ENCODE assay signal across 18 mouse cellular contexts in genomic region chr19:47645583-47645982, GRCm38 (mm10). TPM values are rescaled to one million over a fixed set of nuclear protein-coding genes. Genes with fewer than 3 reads are reported as not detected.
DNase-seq lines count a peak whose midpoint lies in the region; ATAC-seq and TF ChIP-seq lines count a peak whose summit lies in the region.
"Had no signal": no experiment of that assay in that cellular context is flagged by ENCODE, and none has a peak within 500 bp of the region (broad histone marks: within the 10 kb centered on the region; RNA-seq: fewer than 3 reads in every experiment).

No protein-coding gene starts in this region.

- H3K4me1 ChIP-seq in forebrain, embryonic 10.5 days: peaks cover 8% of the 10 kb centered on the region; the same call in 1 of the 2 replicates
- no peaks in the 10 kb centered on the region for H3K4me1 ChIP-seq in forebrain, embryonic 16.5 days (replicated peaks; ENCODE audit: control insufficient read depth, insufficient read depth, low read length)
- H3K4me1 ChIP-seq in heart, postnatal 0 days (ENCODE audit: control insufficient read depth, insufficient read depth): 0 out of 2 replicates have a peak, but pooled peaks cover 5% of the 10 kb centered on the region
- H3K4me1 ChIP-seq: hindbrain, embryonic 12.5 days had no signal

- H3K4me2 ChIP-seq in forebrain, embryonic 16.5 days (ENCODE audit: low read length): no peak overlapping the region
- H3K4me2 ChIP-seq in heart, postnatal 0 days (ENCODE audit: low read depth, low read length): no peak overlapping the region
- H3K4me2 ChIP-seq: hindbrain, embryonic 12.5 days had no signal

- DNase-seq in forebrain, embryonic 10.5 days (ENCODE audit: extremely low spot score, low spot score): no peak
- peak; percentile 29 for DNase-seq in left cerebral cortex, adult 11 months (ENCODE audit: low spot score)
- DNase-seq in left cerebral cortex, postnatal 10 days (ENCODE audit: extremely low spot score in 1 of 2, low spot score in 2 of 2): no peak
- peak; percentile 55 for DNase-seq in brain, embryonic 14.5 days (ENCODE audit: low read depth)
- peak; percentile 77 for DNase-seq in heart, postnatal 0 days (ENCODE audit: low spot score)
- no peak for DNase-seq in gastrocnemius, adult 8-10 months (ENCODE audit: low spot score in 2 of 2)
- no peak for DNase-seq in left cerebral cortex, postnatal 4 days
- DNase-seq: adrenal gland, postnatal 25 days; cerebellum, adult 18-20 months; gastrocnemius, postnatal 10 days; kidney, postnatal 10 days; liver; right cerebral cortex, postnatal 14 days; thymus, adult 2 months had no signal

- no peak overlapping the region for H3K9ac ChIP-seq in forebrain, embryonic 16.5 days (replicated peaks; ENCODE audit: low read depth, low read length)
- H3K9ac ChIP-seq in heart, postnatal 0 days (replicated peaks; ENCODE audit: low read depth, low read length): no peak overlapping the region; the same call in 1 of the 2 replicates
- H3K9ac ChIP-seq: hindbrain, embryonic 12.5 days had no signal

- 68% methylated on average over 6 of the region's 6 CpGs for WGBS in forebrain, embryonic 10.5 days
- 40% methylated on average over 6 of the region's 6 CpGs for WGBS in forebrain, embryonic 16.5 days
- 18% methylated on average over 6 of the region's 6 CpGs for WGBS in heart, postnatal 0 days

- peaks cover 56% of the 10 kb centered on the region for H3K36me3 ChIP-seq in forebrain, embryonic 10.5 days (replicated peaks)
- H3K36me3 ChIP-seq in forebrain, embryonic 16.5 days (ENCODE audit: control insufficient read depth, insufficient read depth): peaks cover 4% of the 10 kb centered on the region
- peaks cover 49% of the 10 kb centered on the region for H3K36me3 ChIP-seq in heart, postnatal 0 days (replicated peaks; ENCODE audit: control insufficient read depth, insufficient read depth, low read length)

- no peaks in the 10 kb centered on the region for H3K9me3 ChIP-seq in forebrain, embryonic 10.5 days
- no peaks in the 10 kb centered on the region for H3K9me3 ChIP-seq in forebrain, embryonic 16.5 days (ENCODE audit: control insufficient read depth, low read length)
- no peaks in the 10 kb centered on the region for H3K9me3 ChIP-seq in heart, postnatal 0 days (replicated peaks; ENCODE audit: control insufficient read depth, low read length)
- H3K9me3 ChIP-seq: hindbrain, embryonic 12.5 days had no signal

- no peak for TF ChIP-seq CTCF in brain, embryonic 14.5 days (IDR thresholded peaks at IDR 0.05; ENCODE audit: borderline replicate concordance, extremely low read depth, insufficient read depth, insufficient read length)
- no peak for TF ChIP-seq CTCF in heart, postnatal 0 days (IDR thresholded peaks at IDR 0.05; ENCODE audit: low read depth)

- H3K4me3 ChIP-seq in forebrain, embryonic 10.5 days: no peak overlapping the region
- H3K4me3 ChIP-seq in forebrain, embryonic 16.5 days (replicated peaks; ENCODE audit: low read length): no peak overlapping the region
- H3K4me3 ChIP-seq in heart, postnatal 0 days (ENCODE audit: low read depth, low read length): no peak overlapping the region
- H3K4me3 ChIP-seq: hindbrain, embryonic 12.5 days; left cerebral cortex, adult 2 months had no signal

- no peaks in the 10 kb centered on the region for H3K27me3 ChIP-seq in forebrain, embryonic 10.5 days (ENCODE audit: poor library complexity, severe bottlenecking)
- H3K27me3 ChIP-seq in forebrain, embryonic 16.5 days (replicated peaks; ENCODE audit: control insufficient read depth, insufficient read depth, low read length): no peaks in the 10 kb centered on the region
- no peaks in the 10 kb centered on the region for H3K27me3 ChIP-seq in heart, postnatal 0 days (ENCODE audit: control insufficient read depth, insufficient read depth, low read length)
- H3K27me3 ChIP-seq: hindbrain, embryonic 12.5 days had no signal

- intact Hi-C loops in left cerebral cortex, postnatal 10 days (cut with DNase I): no loop called here
- intact Hi-C loops in left cerebral cortex, postnatal 4 days (cut with DNase I): no loop called here

- no peak for TF ChIP-seq EP300 in heart, postnatal 0 days (IDR thresholded peaks at IDR 0.05; ENCODE audit: low read depth)

- H3K27ac ChIP-seq in forebrain, embryonic 10.5 days: 0 out of 2 replicates have a peak overlapping the region, but pooled peaks have one; percentile 26
- H3K27ac ChIP-seq in forebrain, embryonic 16.5 days (ENCODE audit: low read length): no peak overlapping the region
- peak overlapping the region; percentile 48 for H3K27ac ChIP-seq in heart, postnatal 0 days (ENCODE audit: low read depth)
- H3K27ac ChIP-seq: hindbrain, embryonic 12.5 days had no signal

- no peak for TF ChIP-seq POLR2A in brain, embryonic 14.5 days (IDR thresholded peaks at IDR 0.05; ENCODE audit: borderline replicate concordance, extremely low read depth, insufficient read depth, insufficient read length, poor library complexity, severe bottlenecking)

- no peak for ATAC-seq in forebrain, embryonic 16.5 days
- peak; percentile 78 for ATAC-seq in heart, postnatal 0 days (ENCODE audit: insufficient read depth, low read depth)
- ATAC-seq: intestine, embryonic 16.5 days had no signal

RNA-seq across cellular contexts. Expression of gene Col17a1, which starts 46.3 kb away (rescaled TPM):
- 0.21 and 0.22 TPM in 2 replicates for polyA plus RNA-seq in forebrain, embryonic 10.5 days (2016; fragmentation: Nextera tagmentation; extraction: Ambion mirVana)
- polyA plus RNA-seq in forebrain, embryonic 16.5 days (2015; fragmentation: Nextera tagmentation; extraction: Ambion mirVana): 0.04 and 0.11 TPM in 2 replicates
- total RNA-seq in left cerebral cortex, postnatal 10 days (2021): under 1 TPM; 0.32 to 0.51 TPM
- 1.4 and 2.6 TPM in 2 replicates for polyA plus RNA-seq in brain, embryonic 14.5 days (2012; rRNA removed)
- 2.0 TPM in 1 of 2 replicates, not detected in the other for total RNA-seq in heart, postnatal 0 days (2014; rRNA removed; ENCODE audit: low replicate concordance)
- 0.26 and 0.27 TPM in 2 replicates for polyA plus RNA-seq in heart, postnatal 0 days (2015; fragmentation: Nextera tagmentation; extraction: Ambion mirVana)
- under 1 TPM in 1 of 4 experiments, not detected in 3; 0.04 TPM for total RNA-seq in gastrocnemius, adult 8-10 months (2022)
- total RNA-seq in left cerebral cortex, postnatal 4 days (2021): under 1 TPM; 0.18 to 0.48 TPM
- total RNA-seq: adrenal gland, postnatal 25 days had no signal

Comparison
In these comparisons a context has a peak if more than half of its experiments do, and no peak if none do; other contexts are left out.
1. DNase-seq: peak in left cerebral cortex, adult 11 months (single experiment), brain, embryonic 14.5 days (single experiment) and heart, postnatal 0 days (single experiment); none in forebrain, embryonic 10.5 days (single experiment), left cerebral cortex, postnatal 10 days (0 of 2), gastrocnemius, adult 8-10 months (0 of 2) and left cerebral cortex, postnatal 4 days (single experiment).